Mouse (Mus musculus) lung, postnatal 0 days (tissue): ENCODE results near the gene Gtf2b. TPM values are rescaled to one million over a fixed set of nuclear protein-coding genes. Genes with fewer than 3 reads are reported as not detected.

Experiments used
- ATAC-seq: fragments of 200-750 bp; cut with Nextera tagmentation; 2 replicates; pipeline ENCODE4 v1.8.0; 2017; ENCODE audit warnings: moderate library complexity
- DNase-seq: peaks from one replicate; pipeline ENCODE4 v3.0.0-alpha.2; 2016; ENCODE audit warnings: low spot score
- H3K27ac ChIP-seq: fragments of 300-500 bp; sonication (generic); 2 replicates; pipeline ENCODE4 v1.5.1; 2014; ENCODE audit warnings: antibody characterized with exemption, mild to moderate bottlenecking, low read length, mixed read lengths
- H3K27me3 ChIP-seq: fragments of 300-500 bp; sonication (generic); replicated peaks from 2 replicates; pipeline ENCODE4 v1.6.1; 2014; ENCODE audit warnings: low read length, mixed read lengths; ENCODE audit not compliant: insufficient read depth
- H3K36me3 ChIP-seq: fragments of 300-500 bp; sonication (generic); 2 replicates; pipeline ENCODE4 v1.6.1; 2014; ENCODE audit warnings: low read length, mixed read lengths; ENCODE audit not compliant: insufficient read depth
- H3K4me1 ChIP-seq: fragments of 300-500 bp; sonication (generic); 2 replicates; pipeline ENCODE4 v1.6.1; 2014; ENCODE audit warnings: antibody characterized with exemption, low read depth, low read length, mixed read lengths; ENCODE audit not compliant: insufficient read depth
- H3K4me2 ChIP-seq: fragments of 300-500 bp; sonication (generic); replicated peaks from 2 replicates; pipeline ENCODE4 v1.6.1; 2014; ENCODE audit warnings: low read depth, mild to moderate bottlenecking, low read length, moderate library complexity, mixed read lengths
- H3K4me3 ChIP-seq: fragments of 300-500 bp; sonication (generic); 2 replicates; pipeline ENCODE4 v1.5.1; 2014; ENCODE audit warnings: low read depth, low read length
- H3K9ac ChIP-seq: fragments of 300-500 bp; sonication (generic); replicated peaks from 2 replicates; pipeline ENCODE4 v1.6.1; 2014; ENCODE audit warnings: low read depth, mild to moderate bottlenecking
- H3K9me3 ChIP-seq: fragments of 300-500 bp; sonication (generic); 2 replicates; pipeline ENCODE4 v1.6.1; 2016; ENCODE audit warnings: low read length, mixed read lengths
- CTCF ChIP-seq: IDR thresholded peaks from 2 replicates; pipeline ENCODE4 v1.5.1; 2016; ENCODE audit warnings: antibody characterized with exemption, mild to moderate bottlenecking
- EP300 ChIP-seq: IDR thresholded peaks from 2 replicates; pipeline ENCODE4 v1.6.1; 2016; ENCODE audit warnings: antibody characterized with exemption, mild to moderate bottlenecking, control low read depth
- WGBS: fragments of 180-500 bp; shearing (Covaris S2); extraction: QIAGEN DNeasy Blood & Tissue Kit; methylation state at CpG from one replicate; pipeline ENCODE4 v1.1.7; 2014; 5-methylcytosine and 5-hydroxymethylcytosine counted together
- polyA plus RNA-seq: library from polyadenylated mRNA; unstranded; fragments of >200 nt; fragmentation: Nextera tagmentation; extraction: Ambion mirVana; gene quantifications from 2 replicates; pipeline ENCODE4 v1.2.1, GENCODE M21; 2015

Gtf2b gene
- polyA plus RNA-seq, 1 experiment from 2014 or later, result 80.0 TPM

- H3K9me3 ChIP-seq, result no peaks in the 10 kb centered on the region
- DNase-seq (no peak), ATAC-seq (no peak)
- H3K9ac ChIP-seq, result no peak overlapping the region
- no peak overlapping the region for H3K4me3 ChIP-seq
- H3K36me3 ChIP-seq, result no peaks in the 10 kb centered on the region
- 79% methylated on average over 7 of the region's 7 CpGs for WGBS
- H3K4me1 ChIP-seq, result no peaks in the 10 kb centered on the region
- H3K4me2 ChIP-seq, result no peak overlapping the region
- H3K27me3 ChIP-seq, result no peaks in the 10 kb centered on the region
- no peak overlapping the region for H3K27ac ChIP-seq
- TF ChIP-seq CTCF (no peak), EP300 (no peak)
Measured at GRCm38 (mm10) chr3:142758593-142758992, 6.3 kb upstream of the Gtf2b start.

- ATAC-seq (no peak), DNase-seq (no peak)
- H3K4me2 ChIP-seq, result no peak overlapping the region
- TF ChIP-seq CTCF, result no peak
- H3K9ac ChIP-seq, result no peak overlapping the region
- H3K27ac ChIP-seq, result no peak overlapping the region
- no peaks in the 10 kb centered on the region for H3K36me3 ChIP-seq
- H3K4me1 ChIP-seq, result no peaks in the 10 kb centered on the region
- no peak overlapping the region for H3K4me3 ChIP-seq
- no peaks in the 10 kb centered on the region for H3K27me3 ChIP-seq
- H3K9me3 ChIP-seq, result no peaks in the 10 kb centered on the region
- WGBS, result 61% methylated on average over 6 of the region's 6 CpGs
Measured at GRCm38 (mm10) chr3:142760356-142760755, 4.5 kb upstream of the Gtf2b start.

GRCm38 (mm10) chr3:142765778-142766165 is 927 bp downstream of the Gtf2b start:
- peak overlapping the region; percentile 98 for H3K4me3 ChIP-seq
- H3K9ac ChIP-seq, result peak overlapping the region; percentile 95
- no peaks in the 10 kb centered on the region for H3K36me3 ChIP-seq
- peak overlapping the region; percentile 85; the same call in 1 of the 2 replicates for H3K27ac ChIP-seq
- TF ChIP-seq EP300, result no peak
- TF ChIP-seq CTCF, result no peak
- peaks cover 5% of the 10 kb centered on the region; the same call in 1 of the 2 replicates for H3K4me1 ChIP-seq
- H3K9me3 ChIP-seq, result no peaks in the 10 kb centered on the region
- WGBS, result 8% methylated on average over 10 of the region's 10 CpGs
- peak overlapping the region; percentile 83 for H3K4me2 ChIP-seq
- DNase-seq, result peak; percentile 17
- H3K27me3 ChIP-seq, result no peaks in the 10 kb centered on the region
- no peak for ATAC-seq

- WGBS, result 95% methylated on average over 6 of the region's 6 CpGs
- H3K36me3 ChIP-seq, result no peaks in the 10 kb centered on the region
- no peak overlapping the region for H3K4me2 ChIP-seq
- H3K9ac ChIP-seq, result no peak overlapping the region
- no peak overlapping the region for H3K27ac ChIP-seq
- no peaks in the 10 kb centered on the region for H3K9me3 ChIP-seq
- H3K27me3 ChIP-seq, result no peaks in the 10 kb centered on the region
- DNase-seq (no peak), ATAC-seq (no peak)
- no peak overlapping the region for H3K4me3 ChIP-seq
- TF ChIP-seq EP300 (no peak), CTCF (no peak)
- H3K4me1 ChIP-seq, result peaks cover 5% of the 10 kb centered on the region; the same call in 1 of the 2 replicates
Measured at GRCm38 (mm10) chr3:142768498-142768897, 3.7 kb downstream of the Gtf2b start.

GRCm38 (mm10) chr3:142770518-142770917 is 5.7 kb downstream of the Gtf2b start:
- Histone ChIP-seq H3K4me2 (no peak overlapping the region), H3K9me3 (no peaks in the 10 kb centered on the region), H3K27me3 (no peaks in the 10 kb centered on the region), H3K4me1 (peaks cover 5% of the 10 kb centered on the region; the same call in 1 of the 2 replicates), H3K27ac (no peak overlapping the region), H3K4me3 (no peak overlapping the region), H3K9ac (no peak overlapping the region), H3K36me3 (no peaks in the 10 kb centered on the region)
- WGBS, result 33% methylated on average over 1 of the region's 1 CpGs
- ATAC-seq, result no peak
- TF ChIP-seq EP300 (no peak), CTCF (no peak)
- no peak for DNase-seq

GRCm38 (mm10) chr3:142773538-142774191 is 8.8 kb downstream of the Gtf2b start:
- Histone ChIP-seq H3K4me1 (no peaks in the 10 kb centered on the region), H3K9ac (no peak overlapping the region), H3K36me3 (no peaks in the 10 kb centered on the region), H3K4me3 (no peak overlapping the region), H3K27ac (no peak overlapping the region), H3K4me2 (no peak overlapping the region), H3K9me3 (no peaks in the 10 kb centered on the region), H3K27me3 (no peaks in the 10 kb centered on the region)
- 44% methylated on average over 4 of the region's 4 CpGs for WGBS
- DNase-seq (peak; percentile 22), ATAC-seq (peak; percentile 30; the same call in 1 of the 2 replicates)
- TF ChIP-seq CTCF (peak; percentile 55), EP300 (peak; percentile 48; the same call in 1 of the 2 replicates)
